Mouse (Mus musculus) heart, embryonic 13.5 days (tissue): Measurements from ENCODE around the gene Zbtb44. TPM values are rescaled to one million over a fixed set of nuclear protein-coding genes. Genes with fewer than 3 reads are reported as not detected.
"Not testable (repeated sequence)": the region's sequence is repeated elsewhere in the genome, so short reads cannot be mapped to it uniquely, and the experiment has no call there.

Experiments
- ATAC-seq: fragments of 200-750 bp; cut with Nextera tagmentation; 2 replicates; pipeline ENCODE4 v1.8.0; 2017; ENCODE audit warnings: moderate TSS enrichment; ENCODE audit not compliant: insufficient number of reproducible peaks, low FRiP score, low TSS enrichment; ENCODE audit errors: extremely low read depth
- H3K27ac ChIP-seq: fragments of 300-500 bp; sonication (generic); replicated peaks from 2 replicates; pipeline ENCODE4 v1.5.1; 2015; ENCODE audit warnings: moderate library complexity, mild to moderate bottlenecking, inconsistent platforms
- H3K27me3 ChIP-seq: fragments of 300-500 bp; sonication (generic); replicated peaks from 2 replicates; pipeline ENCODE4 v1.6.1; 2015; ENCODE audit warnings: mild to moderate bottlenecking, inconsistent platforms
- H3K36me3 ChIP-seq: fragments of 300-500 bp; sonication (generic); 2 replicates; pipeline ENCODE4 v1.6.1; 2015; ENCODE audit warnings: mild to moderate bottlenecking, inconsistent platforms
- H3K4me1 ChIP-seq: fragments of 300-500 bp; sonication (generic); 2 replicates; pipeline ENCODE4 v1.6.1; 2015; ENCODE audit warnings: inconsistent platforms
- H3K4me2 ChIP-seq: fragments of 300-500 bp; sonication (generic); 2 replicates; pipeline ENCODE4 v1.6.1; 2015; ENCODE audit warnings: inconsistent platforms, mild to moderate bottlenecking, moderate library complexity
- H3K4me3 ChIP-seq: fragments of 300-500 bp; sonication (generic); 2 replicates; pipeline ENCODE4 v1.5.1; 2015; ENCODE audit warnings: moderate library complexity, mild to moderate bottlenecking, inconsistent platforms
- H3K9ac ChIP-seq: fragments of 300-500 bp; sonication (generic); 2 replicates; pipeline ENCODE4 v1.6.1; 2015; ENCODE audit warnings: inconsistent platforms, mild to moderate bottlenecking, moderate library complexity
- H3K9me3 ChIP-seq: fragments of 300-500 bp; sonication (generic); 2 replicates; pipeline ENCODE4 v1.6.1; 2016; ENCODE audit warnings: inconsistent platforms
- WGBS: fragments of 180-500 bp; shearing (Covaris S2); methylation state at CpG from one replicate; pipeline ENCODE4 v1.1.7; 2015; ENCODE audit warnings: mixed read lengths; 5-methylcytosine and 5-hydroxymethylcytosine counted together
- polyA plus RNA-seq: library from polyadenylated mRNA; unstranded; fragments of >200 nt; fragmentation: Nextera tagmentation; extraction: Ambion mirVana; gene quantifications from 2 replicates; pipeline ENCODE4 v1.2.1, GENCODE M21; 2015

Gene Zbtb44
- polyA plus RNA-seq, 1 experiment from 2014 or later, result 6.7 TPM

- no peaks in the 10 kb centered on the region for H3K27me3 ChIP-seq
- H3K4me2 ChIP-seq, result no peak overlapping the region
- 79% methylated on average over 4 of the region's 4 CpGs for WGBS
- H3K27ac ChIP-seq, result no peak overlapping the region
- no peak overlapping the region for H3K4me3 ChIP-seq
- no peaks in the 10 kb centered on the region for H3K36me3 ChIP-seq
- peaks cover under 1% of the 10 kb centered on the region; the same call in 1 of the 2 replicates for H3K9me3 ChIP-seq
- no peak overlapping the region for H3K9ac ChIP-seq
- H3K4me1 ChIP-seq, result peaks cover 19% of the 10 kb centered on the region
- no peak for ATAC-seq
These were observed 17.0 kb upstream of the Zbtb44 start for GRCm38 (mm10) chr9:31013415-31013814.

- Histone ChIP-seq H3K27ac (no peak overlapping the region), H3K9me3 (peaks cover 6% of the 10 kb centered on the region), H3K4me3 (no peak overlapping the region), H3K27me3 (no peaks in the 10 kb centered on the region), H3K36me3 (no peaks in the 10 kb centered on the region), H3K4me1 (no peaks in the 10 kb centered on the region), H3K9ac (no peak overlapping the region), H3K4me2 (no peak overlapping the region)
- WGBS, result 57% methylated on average over 4 of the region's 4 CpGs
- no peak for ATAC-seq
These were observed 12.8 kb upstream of the Zbtb44 start for GRCm38 (mm10) chr9:31017616-31018015.

- H3K9me3 ChIP-seq, result peaks cover 6% of the 10 kb centered on the region
- no peak overlapping the region for H3K9ac ChIP-seq
- no peaks in the 10 kb centered on the region for H3K4me1 ChIP-seq
- no peaks in the 10 kb centered on the region for H3K36me3 ChIP-seq
- no peak overlapping the region for H3K27ac ChIP-seq
- H3K4me2 ChIP-seq, result no peak overlapping the region
- H3K27me3 ChIP-seq, result no peaks in the 10 kb centered on the region
- no peak overlapping the region for H3K4me3 ChIP-seq
- 80% methylated on average over 3 of the region's 3 CpGs for WGBS
- no peak for ATAC-seq
These were observed 12.3 kb upstream of the Zbtb44 start for GRCm38 (mm10) chr9:31018158-31018557.

GRCm38 (mm10) chr9:31018705-31019104 lies 11.7 kb upstream of the Zbtb44 start:
- H3K27ac ChIP-seq, result no peak overlapping the region
- H3K4me1 ChIP-seq, result no peaks in the 10 kb centered on the region
- no peaks in the 10 kb centered on the region for H3K27me3 ChIP-seq
- H3K9me3 ChIP-seq, result peaks cover 6% of the 10 kb centered on the region
- no peak overlapping the region for H3K4me3 ChIP-seq
- no peak overlapping the region for H3K9ac ChIP-seq
- no peak for ATAC-seq
- H3K36me3 ChIP-seq, result no peaks in the 10 kb centered on the region
- no peak overlapping the region for H3K4me2 ChIP-seq

- 86% methylated on average over 4 of the region's 4 CpGs for WGBS
- no peak for ATAC-seq
- Histone ChIP-seq H3K36me3 (no peaks in the 10 kb centered on the region; the same call in 1 of the 2 replicates), H3K9ac (no peak overlapping the region), H3K27me3 (no peaks in the 10 kb centered on the region), H3K4me3 (no peak overlapping the region), H3K4me1 (peaks cover 16% of the 10 kb centered on the region), H3K4me2 (no peak overlapping the region), H3K27ac (no peak overlapping the region), H3K9me3 (no peaks in the 10 kb centered on the region)
These were observed 2.2 kb upstream of the Zbtb44 start for GRCm38 (mm10) chr9:31028251-31028650.

- Histone ChIP-seq H3K9ac (peak overlapping the region; percentile 98), H3K4me3 (peak overlapping the region; percentile 91), H3K27me3 (no peaks in the 10 kb centered on the region), H3K4me1 (peaks cover 16% of the 10 kb centered on the region), H3K36me3 (peaks cover 10% of the 10 kb centered on the region), H3K4me2 (peak overlapping the region; percentile 94), H3K9me3 (no peaks in the 10 kb centered on the region), H3K27ac (peak overlapping the region; percentile 99)
- WGBS, result under 1% methylated on average over 54 of the region's 57 CpGs
- ATAC-seq, result peak; percentile 93
These were observed 513 bp upstream of the Zbtb44 start for GRCm38 (mm10) chr9:31029751-31030511.

GRCm38 (mm10) chr9:31031414-31031843 lies 985 bp downstream of the Zbtb44 start:
- WGBS, result 15% methylated on average over 8 of the region's 8 CpGs
- H3K36me3 ChIP-seq, result peaks cover 17% of the 10 kb centered on the region
- no peak for ATAC-seq

GRCm38 (mm10) chr9:31032546-31032945 lies 2.1 kb downstream of the Zbtb44 start:
- H3K9ac ChIP-seq, result no peak overlapping the region
- no peaks in the 10 kb centered on the region for H3K9me3 ChIP-seq
- H3K27ac ChIP-seq, result no peak overlapping the region
- H3K4me3 ChIP-seq, result no peak overlapping the region
- H3K4me2 ChIP-seq, result peak overlapping the region; percentile 61
- no peak for ATAC-seq
- peaks cover 16% of the 10 kb centered on the region for H3K4me1 ChIP-seq
- H3K36me3 ChIP-seq, result peaks cover 17% of the 10 kb centered on the region
- H3K27me3 ChIP-seq, result no peaks in the 10 kb centered on the region

More at GRCm38 (mm10) chr9:31031414-31031843, 985 bp downstream of the Zbtb44 start:
- peaks cover 16% of the 10 kb centered on the region for H3K4me1 ChIP-seq
- peak overlapping the region; percentile 94 for H3K4me2 ChIP-seq
- no peaks in the 10 kb centered on the region for H3K9me3 ChIP-seq
- peak overlapping the region; percentile 91 for H3K4me3 ChIP-seq
- peak overlapping the region; percentile 99 for H3K27ac ChIP-seq
- peak overlapping the region; percentile 98 for H3K9ac ChIP-seq
- H3K27me3 ChIP-seq, result no peaks in the 10 kb centered on the region

- WGBS, result 97% methylated on average over 5 of the region's 5 CpGs
- peaks cover 30% of the 10 kb centered on the region for H3K4me1 ChIP-seq
- no peak for ATAC-seq
These were observed 19.8 kb downstream of the Zbtb44 start for GRCm38 (mm10) chr9:31050208-31050607.

GRCm38 (mm10) chr9:31051509-31051908 lies 21.1 kb downstream of the Zbtb44 start:
- Histone ChIP-seq H3K36me3 (peaks cover 25% of the 10 kb centered on the region), H3K4me1 (peaks cover 31% of the 10 kb centered on the region)
- H3K9ac ChIP-seq, H3K4me3 ChIP-seq, H3K27me3 ChIP-seq, H3K9me3 ChIP-seq, H3K27ac ChIP-seq, H3K4me2 ChIP-seq, ATAC-seq: not testable (repeated sequence)
- WGBS, result 93% methylated on average over 6 of the region's 6 CpGs

More at GRCm38 (mm10) chr9:31050208-31050607, 19.8 kb downstream of the Zbtb44 start:
- H3K27me3 ChIP-seq, result no peaks in the 10 kb centered on the region
- no peak overlapping the region for H3K27ac ChIP-seq
- H3K4me2 ChIP-seq, result no peak overlapping the region
- H3K9ac ChIP-seq, result no peak overlapping the region
- no peaks in the 10 kb centered on the region for H3K9me3 ChIP-seq
- H3K36me3 ChIP-seq, result peaks cover 22% of the 10 kb centered on the region
- no peak overlapping the region for H3K4me3 ChIP-seq

GRCm38 (mm10) chr9:31058723-31059122 lies 28.3 kb downstream of the Zbtb44 start:
- H3K36me3 ChIP-seq, result peaks cover 60% of the 10 kb centered on the region
- no peak for ATAC-seq
- no peak overlapping the region for H3K4me2 ChIP-seq
- peaks cover 8% of the 10 kb centered on the region; the same call in 1 of the 2 replicates for H3K4me1 ChIP-seq
- H3K27me3 ChIP-seq, result no peaks in the 10 kb centered on the region
- H3K27ac ChIP-seq, result no peak overlapping the region
- no peak overlapping the region for H3K9ac ChIP-seq
- no peak overlapping the region for H3K4me3 ChIP-seq
- no peaks in the 10 kb centered on the region for H3K9me3 ChIP-seq
- 76% methylated on average over 2 of the region's 2 CpGs for WGBS

- Histone ChIP-seq H3K4me3 (no peak overlapping the region), H3K9me3 (no peaks in the 10 kb centered on the region), H3K9ac (no peak overlapping the region), H3K27ac (no peak overlapping the region), H3K27me3 (no peaks in the 10 kb centered on the region), H3K4me1 (0 out of 2 replicates have a peak, but pooled peaks cover 2% of the 10 kb centered on the region), H3K4me2 (no peak overlapping the region), H3K36me3 (peaks cover 35% of the 10 kb centered on the region)
- WGBS, result 94% methylated on average over 8 of the region's 8 CpGs
- no peak for ATAC-seq
These were observed 40.3 kb downstream of the Zbtb44 start for GRCm38 (mm10) chr9:31070706-31071105.
